Mouse (Mus musculus): ENCODE data around the gene Zfp30. TPM values are rescaled to one million over a fixed set of nuclear protein-coding genes. Genes with fewer than 3 reads are reported as not detected.

The Zfp30 gene
- polyA plus RNA-seq, 1 experiment from 2014 or later, result 6.8 TPM

MicroRNAs within 50 kb of the gene (microRNA counts, 519-probe panel; counts per million panel counts)
- microRNA mmu-miR-1964, result not detected

Small RNA genes within 50 kb of the gene (microRNA-seq; reads per million reads assigned to microRNA genes)
- 3.6 reads per million, percentile 6 among the genes with 10 or more reads in this experiment for gene Mir1964

Other genes starting within 250 kb of the Zfp30 start
- 0.05 and 0.06 TPM in 2 replicates for gene Catsperg2, start 57.0 kb upstream of the Zfp30 start, polyA plus RNA-seq (2016; fragmentation: Nextera tagmentation; extraction: Ambion mirVana)
- 10.9 and 14.6 TPM in 2 replicates for gene Zfp84, start 15.4 kb upstream of the Zfp30 start, polyA plus RNA-seq (2016; fragmentation: Nextera tagmentation; extraction: Ambion mirVana)
- 12.7 and 17.5 TPM in 2 replicates for gene Zfp790, start 32.1 kb downstream of the Zfp30 start, polyA plus RNA-seq (2016; fragmentation: Nextera tagmentation; extraction: Ambion mirVana)
- gene Zfp940, start 69.7 kb downstream of the Zfp30 start, polyA plus RNA-seq (2016; fragmentation: Nextera tagmentation; extraction: Ambion mirVana), result 9.7 and 10.3 TPM in 2 replicates
- 8.8 and 9.3 TPM in 2 replicates for gene Zfp420, start 76.0 kb downstream of the Zfp30 start, polyA plus RNA-seq (2016; fragmentation: Nextera tagmentation; extraction: Ambion mirVana)
- 10.6 and 12.8 TPM in 2 replicates for gene Zfp27, start 122.6 kb downstream of the Zfp30 start, polyA plus RNA-seq (2016; fragmentation: Nextera tagmentation; extraction: Ambion mirVana)
- gene Zfp383, start 124.2 kb downstream of the Zfp30 start, polyA plus RNA-seq (2016; fragmentation: Nextera tagmentation; extraction: Ambion mirVana), result 5.4 and 7.3 TPM in 2 replicates
- gene Zfp74, start 170.1 kb downstream of the Zfp30 start, polyA plus RNA-seq (2016; fragmentation: Nextera tagmentation; extraction: Ambion mirVana), result 12.7 and 15.8 TPM in 2 replicates
- 22.8 and 23.3 TPM in 2 replicates for gene Zfp568, start 200.0 kb downstream of the Zfp30 start, polyA plus RNA-seq (2016; fragmentation: Nextera tagmentation; extraction: Ambion mirVana)